Mouse (Mus musculus) olfactory bulb, adult 2 months (tissue): ENCODE data around the gene Itih3.

ENCODE experiments used
- CTCF ChIP-seq: fragments of 200-500 bp; IDR thresholded peaks from 2 replicates; pipeline ENCODE4 v1.5.1; 2012; ENCODE audit warnings: low read depth, mild to moderate bottlenecking, low read length, moderate library complexity; ENCODE audit not compliant: insufficient read depth
- POLR2A ChIP-seq: fragments of 200-500 bp; IDR thresholded peaks from 2 replicates; pipeline ENCODE4 v1.6.1; 2012; ENCODE audit warnings: mild to moderate bottlenecking, low read depth, low read length, moderate library complexity; ENCODE audit not compliant: insufficient read depth

- TF ChIP-seq CTCF (no peak), POLR2A (no peak)
Measured at GRCm38 (mm10) chr14:30903036-30903435, 20.5 kb downstream of the Itih3 start.
